Mouse (Mus musculus): ENCODE measurements around the gene Capzb. TPM values are rescaled to one million over a fixed set of nuclear protein-coding genes. Genes with fewer than 3 reads are reported as not detected.

The Capzb gene
- total and polyA plus RNA-seq, 2 experiments from 2014 or later: 88.5 to 315 TPM

DNA sequence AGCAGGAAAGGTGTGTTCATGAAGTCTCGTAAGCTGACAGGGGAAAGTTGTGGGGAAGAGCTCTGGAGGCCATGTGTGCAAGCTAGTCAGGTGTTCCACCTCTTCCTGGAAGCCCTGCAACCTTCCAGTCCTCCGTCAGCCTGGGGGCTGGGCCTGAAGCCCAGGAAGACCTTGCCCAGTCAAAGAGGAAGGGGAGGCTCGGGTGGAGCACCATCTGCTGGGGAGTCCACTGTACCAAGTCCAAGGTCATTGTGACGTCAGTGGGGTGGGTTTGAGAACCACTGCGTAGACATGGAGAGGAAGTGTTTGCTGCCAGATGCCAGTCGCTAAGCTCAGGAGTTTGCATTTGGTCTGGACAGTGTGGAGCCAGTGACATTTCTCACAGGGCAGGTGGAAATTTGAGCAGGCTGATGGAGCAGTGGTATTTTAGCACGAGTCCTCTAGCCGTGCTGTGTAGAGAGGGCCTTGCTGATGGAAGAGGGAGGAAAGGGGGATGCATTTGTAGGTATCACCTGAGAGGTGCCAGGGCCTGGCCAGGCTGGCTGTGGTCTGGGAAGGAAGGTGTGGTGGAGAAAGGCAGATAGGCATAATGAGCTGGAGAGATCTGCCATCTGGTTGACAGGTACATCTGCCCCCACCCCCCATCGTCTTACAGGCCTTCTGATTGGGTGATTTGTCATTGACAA, 5.4 kb downstream of the Capzb start:
- H3K4me1 ChIP-seq (ENCODE audit: insufficient read depth, low read length): peaks cover 9% of the 10 kb centered on the region; the same call in 1 of the 2 replicates
- no peak overlapping the region for H3K9ac ChIP-seq (replicated peaks; ENCODE audit: low read length)
- no peak overlapping the region for H3K4me3 ChIP-seq (ENCODE audit: low read length)
- H3K36me3 ChIP-seq (ENCODE audit: insufficient read depth, low read length): no peaks in the 10 kb centered on the region
- no peaks in the 10 kb centered on the region for H3K27me3 ChIP-seq (ENCODE audit: insufficient read depth, low read length)
- H3K9me3 ChIP-seq (ENCODE audit: low read length): no peaks in the 10 kb centered on the region
- DNase-seq (ENCODE audit: low spot score) (no peak), ATAC-seq (no peak)
- peak overlapping the region; percentile 2; the same call in 1 of the 2 replicates for H3K27ac ChIP-seq
- no peak overlapping the region for H3K4me2 ChIP-seq (ENCODE audit: low read depth, low read length)
- 66% methylated on average over 9 of the region's 9 CpGs for WGBS
- no peak for TF ChIP-seq CTCF (IDR thresholded peaks at IDR 0.05; ENCODE audit: low read depth)

DNA sequence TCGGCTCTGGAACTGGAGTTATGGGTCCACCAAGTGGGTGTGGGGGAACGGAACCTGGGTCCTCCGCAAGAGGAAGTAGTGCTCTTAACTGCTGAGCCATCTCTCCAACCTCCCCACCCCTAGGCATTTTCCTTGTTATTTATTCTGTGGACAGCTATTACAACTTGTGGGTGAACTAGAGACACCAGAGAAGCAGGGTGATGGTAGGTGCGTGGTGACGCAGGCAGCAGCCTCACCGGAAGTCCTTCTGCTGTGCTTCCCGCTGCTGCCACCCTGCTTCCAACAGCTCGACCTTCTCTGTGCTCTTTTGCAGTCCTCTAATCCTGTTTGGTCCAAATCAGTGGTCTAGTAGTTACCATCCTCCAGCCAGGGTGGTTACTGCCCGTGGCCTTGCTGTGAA, 6.4 kb downstream of the Capzb start:
- H3K27ac ChIP-seq: no peak overlapping the region; the same call in 1 of the 2 replicates
- 85% methylated on average over 9 of the region's 9 CpGs for WGBS
- no peaks in the 10 kb centered on the region for H3K27me3 ChIP-seq (ENCODE audit: insufficient read depth, low read length)
- DNase-seq (ENCODE audit: low spot score) (no peak), ATAC-seq (no peak)
- H3K4me2 ChIP-seq (ENCODE audit: low read depth, low read length): no peak overlapping the region
- no peak overlapping the region for H3K9ac ChIP-seq (replicated peaks; ENCODE audit: low read length)
- peaks cover 4% of the 10 kb centered on the region; the same call in 1 of the 2 replicates for H3K4me1 ChIP-seq (ENCODE audit: insufficient read depth, low read length)
- no peak for TF ChIP-seq CTCF (IDR thresholded peaks at IDR 0.05; ENCODE audit: low read depth)
- no peak overlapping the region for H3K4me3 ChIP-seq (ENCODE audit: low read length)
- no peaks in the 10 kb centered on the region for H3K36me3 ChIP-seq (ENCODE audit: insufficient read depth, low read length)
- no peaks in the 10 kb centered on the region for H3K9me3 ChIP-seq (ENCODE audit: low read length)

DNA sequence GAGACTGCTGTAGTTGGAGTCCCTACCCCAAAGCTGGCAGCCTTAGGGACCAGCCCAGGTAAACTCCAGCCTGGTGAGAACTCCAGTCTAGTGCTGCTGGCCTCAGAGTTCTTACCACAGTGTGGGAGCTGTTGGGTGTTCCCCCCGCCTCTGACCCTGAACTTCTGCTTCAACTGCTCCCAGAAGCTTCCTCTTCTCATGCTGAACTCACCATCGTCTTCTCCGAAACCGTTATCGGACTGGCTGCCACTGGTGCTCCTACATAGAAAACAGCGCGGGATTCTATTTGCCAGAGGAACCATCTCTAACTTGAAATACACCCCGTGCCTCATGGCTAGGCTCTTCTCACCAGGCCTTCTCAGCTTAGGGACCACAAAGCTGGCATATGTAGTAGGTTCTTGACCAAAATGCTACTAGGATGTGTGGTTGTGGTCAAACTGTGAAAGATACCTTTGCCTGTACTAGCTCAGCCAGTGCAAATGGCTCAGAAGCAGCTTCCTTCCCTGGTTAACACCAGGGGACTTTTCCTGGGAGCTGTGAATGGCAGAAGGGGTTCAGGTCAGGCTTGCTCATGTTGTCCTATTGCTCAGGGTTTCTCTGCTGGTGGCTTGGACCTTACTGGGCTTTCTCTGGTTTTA, 7.1 kb downstream of the Capzb start:
- 94% methylated on average over 8 of the region's 8 CpGs for WGBS

DNA sequence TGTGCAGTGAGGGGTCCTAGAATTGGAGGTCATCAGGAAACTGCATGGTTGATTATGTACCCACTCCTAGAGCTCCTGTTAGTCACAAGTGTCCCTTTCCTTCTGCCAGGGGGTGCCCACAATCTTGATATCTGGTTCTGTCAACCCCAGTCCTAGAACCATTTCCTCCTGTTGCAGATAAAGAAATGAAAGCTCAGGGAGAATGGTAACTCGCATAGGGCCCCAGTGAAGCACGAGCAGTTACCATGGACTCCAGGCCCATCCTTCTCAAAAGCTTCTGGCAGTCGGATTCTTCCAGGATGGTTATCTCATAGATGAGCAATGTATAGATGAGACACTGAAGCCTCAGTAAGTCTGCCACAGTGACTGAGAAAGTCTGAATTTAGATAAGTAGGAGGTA, 8.2 kb downstream of the Capzb start:
- no peaks in the 10 kb centered on the region for H3K27me3 ChIP-seq (ENCODE audit: insufficient read depth, low read length)
- no peak overlapping the region for H3K9ac ChIP-seq (replicated peaks; ENCODE audit: low read length)
- H3K4me1 ChIP-seq (ENCODE audit: insufficient read depth, low read length): no peaks in the 10 kb centered on the region
- no peak for TF ChIP-seq CTCF (IDR thresholded peaks at IDR 0.05; ENCODE audit: low read depth)
- DNase-seq (ENCODE audit: low spot score) (no peak), ATAC-seq (no peak)
- H3K4me3 ChIP-seq (ENCODE audit: low read length): no peak overlapping the region
- no peak overlapping the region for H3K4me2 ChIP-seq (ENCODE audit: low read depth, low read length)
- H3K9me3 ChIP-seq (ENCODE audit: low read length): no peaks in the 10 kb centered on the region
- no peaks in the 10 kb centered on the region for H3K36me3 ChIP-seq (ENCODE audit: insufficient read depth, low read length)
- WGBS: 87% methylated on average over 3 of the region's 3 CpGs
- H3K27ac ChIP-seq: no peak overlapping the region

More for the DNA sequence above, 7.1 kb downstream of the Capzb start:
- H3K27me3 ChIP-seq (ENCODE audit: insufficient read depth, low read length): no peaks in the 10 kb centered on the region
- H3K36me3 ChIP-seq (ENCODE audit: insufficient read depth, low read length): no peaks in the 10 kb centered on the region
- H3K4me1 ChIP-seq (ENCODE audit: insufficient read depth, low read length): no peaks in the 10 kb centered on the region
- ATAC-seq (no peak), DNase-seq (ENCODE audit: low spot score) (no peak)
- no peak for TF ChIP-seq CTCF (IDR thresholded peaks at IDR 0.05; ENCODE audit: low read depth)
- H3K9me3 ChIP-seq (ENCODE audit: low read length): no peaks in the 10 kb centered on the region
- H3K4me3 ChIP-seq (ENCODE audit: low read length): no peak overlapping the region
- H3K4me2 ChIP-seq (ENCODE audit: low read depth, low read length): no peak overlapping the region
- H3K9ac ChIP-seq (replicated peaks; ENCODE audit: low read length): no peak overlapping the region
- H3K27ac ChIP-seq: no peak overlapping the region

DNA sequence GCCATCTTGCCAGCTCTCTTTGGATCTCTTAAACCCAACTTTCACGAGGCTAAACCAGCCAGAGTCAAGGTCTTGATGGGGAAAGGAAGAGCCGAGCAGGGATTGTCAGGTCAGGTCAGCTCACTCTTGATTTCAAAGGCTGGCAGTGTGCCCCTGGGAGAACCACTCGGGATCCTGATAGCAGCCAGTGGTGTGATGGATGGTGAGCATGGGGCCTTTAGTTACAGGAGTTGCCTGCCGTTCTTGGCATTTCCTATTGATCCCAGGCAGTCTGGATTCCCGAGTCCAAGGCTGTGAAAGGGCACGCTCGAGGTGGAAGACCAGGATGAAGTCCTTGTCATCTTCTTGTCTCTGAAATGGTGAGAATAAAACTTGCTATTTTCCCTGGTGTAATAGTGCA, 9.9 kb downstream of the Capzb start:
- Histone ChIP-seq H3K36me3 (ENCODE audit: insufficient read depth, low read length) (no peaks in the 10 kb centered on the region), H3K9me3 (ENCODE audit: low read length) (no peaks in the 10 kb centered on the region), H3K4me3 (ENCODE audit: low read length) (no peak overlapping the region), H3K27ac (no peak overlapping the region), H3K4me1 (ENCODE audit: insufficient read depth, low read length) (peaks cover 2% of the 10 kb centered on the region), H3K27me3 (ENCODE audit: insufficient read depth, low read length) (no peaks in the 10 kb centered on the region), H3K9ac (replicated peaks; ENCODE audit: low read length) (no peak overlapping the region), H3K4me2 (ENCODE audit: low read depth, low read length) (no peak overlapping the region)
- ATAC-seq (no peak), DNase-seq (ENCODE audit: low spot score) (no peak)
- WGBS: 63% methylated on average over 7 of the region's 7 CpGs
- no peak for TF ChIP-seq CTCF (IDR thresholded peaks at IDR 0.05; ENCODE audit: low read depth)

DNA sequence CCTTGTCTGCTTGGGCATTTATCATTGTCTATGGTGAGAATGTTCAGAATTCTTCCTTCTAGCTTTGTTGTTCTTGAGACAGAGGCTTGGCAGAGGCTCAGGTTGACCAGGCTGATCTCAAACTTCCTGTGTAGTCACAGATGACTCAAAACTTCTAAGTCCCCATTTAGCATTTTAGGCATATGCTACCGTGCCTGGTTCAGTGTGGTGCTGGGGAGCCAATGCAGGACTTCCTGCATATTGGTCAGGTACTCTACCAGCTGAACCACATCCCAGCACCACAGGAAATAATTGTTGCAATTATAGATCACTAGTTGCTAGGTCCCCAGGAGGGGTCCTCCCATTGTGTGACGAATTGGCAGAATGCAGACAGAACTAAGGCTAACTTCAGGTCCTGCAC, 10.7 kb downstream of the Capzb start:
- Histone ChIP-seq H3K4me2 (ENCODE audit: low read depth, low read length) (no peak overlapping the region), H3K36me3 (ENCODE audit: insufficient read depth, low read length) (no peaks in the 10 kb centered on the region), H3K27me3 (ENCODE audit: insufficient read depth, low read length) (no peaks in the 10 kb centered on the region), H3K4me1 (ENCODE audit: insufficient read depth, low read length) (peaks cover 10% of the 10 kb centered on the region), H3K4me3 (ENCODE audit: low read length) (no peak overlapping the region), H3K27ac (no peak overlapping the region), H3K9ac (replicated peaks; ENCODE audit: low read length) (no peak overlapping the region), H3K9me3 (ENCODE audit: low read length) (no peaks in the 10 kb centered on the region)
- no peak for TF ChIP-seq CTCF (IDR thresholded peaks at IDR 0.05; ENCODE audit: low read depth)
- DNase-seq (ENCODE audit: low spot score) (no peak), ATAC-seq (no peak)
- 71% methylated on average over 2 of the region's 2 CpGs for WGBS

DNA sequence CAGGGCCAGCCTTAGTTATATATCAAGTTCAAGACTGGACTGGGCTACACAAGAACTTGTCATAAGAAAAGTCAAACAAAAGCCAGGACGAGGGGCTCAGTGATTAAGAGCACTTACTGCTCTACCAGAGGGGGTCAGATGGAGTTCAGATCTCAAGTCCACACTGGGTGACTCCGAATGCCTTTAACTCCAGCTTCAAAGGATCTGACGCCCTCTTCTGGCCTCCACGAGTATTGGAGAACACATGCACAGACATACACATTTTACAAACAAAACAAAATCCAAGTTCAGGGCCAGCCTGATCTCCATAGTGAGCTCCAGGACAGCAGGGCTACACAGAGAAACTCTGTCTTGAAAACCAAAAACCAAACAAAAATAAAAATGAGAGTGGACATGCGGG, 13.1 kb downstream of the Capzb start:
- H3K9ac ChIP-seq (replicated peaks; ENCODE audit: low read length): no peak overlapping the region
- ATAC-seq (no peak), DNase-seq (ENCODE audit: low spot score) (no peak)
- peaks cover 12% of the 10 kb centered on the region for H3K4me1 ChIP-seq (ENCODE audit: insufficient read depth, low read length)
- no peaks in the 10 kb centered on the region for H3K36me3 ChIP-seq (ENCODE audit: insufficient read depth, low read length)
- TF ChIP-seq CTCF (IDR thresholded peaks at IDR 0.05; ENCODE audit: low read depth): peak; percentile 59
- no peaks in the 10 kb centered on the region for H3K27me3 ChIP-seq (ENCODE audit: insufficient read depth, low read length)
- 56% methylated on average over 5 of the region's 5 CpGs for WGBS
- no peak overlapping the region for H3K27ac ChIP-seq
- H3K4me3 ChIP-seq (ENCODE audit: low read length): no peak overlapping the region
- no peaks in the 10 kb centered on the region for H3K9me3 ChIP-seq (ENCODE audit: low read length)
- H3K4me2 ChIP-seq (ENCODE audit: low read depth, low read length): no peak overlapping the region
